Mouse (Mus musculus) bone marrow, adult 2 months (tissue): ENCODE data around the gene Ppp2r3a. TPM values are rescaled to one million over a fixed set of nuclear protein-coding genes. Genes with fewer than 3 reads are reported as not detected.

ENCODE experiments used
- H3K27ac ChIP-seq: fragments of 200-500 bp; 2 replicates; pipeline ENCODE4 v1.5.1; 2012; ENCODE audit warnings: low read depth, mild to moderate bottlenecking, control low read depth, inconsistent platforms, low read length; ENCODE audit not compliant: control insufficient read depth, poor library complexity, insufficient read depth
- H3K4me1 ChIP-seq: fragments of 200-500 bp; 2 replicates; pipeline ENCODE4 v1.6.1; 2011; ENCODE audit warnings: low read length; ENCODE audit not compliant: control insufficient read depth, insufficient read depth
- H3K4me3 ChIP-seq: fragments of 200-500 bp; replicated peaks from 2 replicates; pipeline ENCODE3; 2011; ENCODE audit warnings: mild to moderate bottlenecking, low read depth, low read length, control low read depth; ENCODE audit not compliant: control insufficient read depth
- CTCF ChIP-seq: fragments of 200-500 bp; IDR thresholded peaks from 2 replicates; pipeline ENCODE4 v1.5.1; 2011; ENCODE audit warnings: low read length, control low read depth; ENCODE audit not compliant: control insufficient read depth, insufficient read depth
- POLR2A ChIP-seq: fragments of 200-500 bp; IDR thresholded peaks from 2 replicates; pipeline ENCODE4 v1.6.1; 2011; ENCODE audit warnings: low read depth, mild to moderate bottlenecking, control low read depth, low read length, borderline replicate concordance; ENCODE audit not compliant: control insufficient read depth
- WGBS: fragments of 180-500 bp; shearing (Covaris S2); methylation state at CpG from one replicate; pipeline ENCODE4 v1.1.7; 2018; 5-methylcytosine and 5-hydroxymethylcytosine counted together
- polyA plus RNA-seq: library from polyadenylated mRNA; stranded (reverse); fragments of >200 nt; gene quantifications from 2 replicates; pipeline ENCODE4 v1.2.4, GENCODE M21; 2011; ENCODE audit warnings: low replicate concordance; ENCODE audit not compliant: missing spikeins, insufficient read depth, insufficient read length

The Ppp2r3a gene
- polyA plus RNA-seq, 1 experiment: 0.95 TPM

- WGBS: 69% methylated on average over 4 of the region's 4 CpGs
- Histone ChIP-seq H3K4me3 (no peak overlapping the region), H3K27ac (no peak overlapping the region), H3K4me1 (no peaks in the 10 kb centered on the region; the same call in 1 of the 2 replicates)
- no peak for TF ChIP-seq CTCF
- TF ChIP-seq POLR2A: no peak
Measured at GRCm38 (mm10) chr9:101249626-101250025, 2.0 kb downstream of the Ppp2r3a start.

GRCm38 (mm10) chr9:101247541-101247940, 4.1 kb downstream of the Ppp2r3a start:
- H3K27ac ChIP-seq: no peak overlapping the region
- WGBS: 84% methylated on average over 7 of the region's 7 CpGs
- H3K4me3 ChIP-seq: no peak overlapping the region
- H3K4me1 ChIP-seq: no peaks in the 10 kb centered on the region; the same call in 1 of the 2 replicates
- TF ChIP-seq POLR2A (no peak), CTCF (no peak)

GRCm38 (mm10) chr9:101245493-101245892, 6.1 kb downstream of the Ppp2r3a start:
- TF ChIP-seq CTCF: no peak
- no peak for TF ChIP-seq POLR2A
- no peaks in the 10 kb centered on the region for H3K4me1 ChIP-seq
- WGBS: 67% methylated on average over 5 of the region's 5 CpGs
- H3K4me3 ChIP-seq: no peak overlapping the region
- no peak overlapping the region for H3K27ac ChIP-seq

GRCm38 (mm10) chr9:101243711-101244110, 7.9 kb downstream of the Ppp2r3a start:
- no peak overlapping the region for H3K4me3 ChIP-seq
- no peaks in the 10 kb centered on the region for H3K4me1 ChIP-seq
- no peak overlapping the region for H3K27ac ChIP-seq
- no peak for TF ChIP-seq CTCF
- TF ChIP-seq POLR2A: no peak
- WGBS: 55% methylated on average over 2 of the region's 2 CpGs

- no peak overlapping the region for H3K27ac ChIP-seq
- WGBS: 17% methylated on average over 3 of the region's 3 CpGs
Measured at GRCm38 (mm10) chr9:101240161-101240560, 11.4 kb downstream of the Ppp2r3a start.

GRCm38 (mm10) chr9:101235786-101236185, 15.8 kb downstream of the Ppp2r3a start:
- TF ChIP-seq CTCF (no peak), POLR2A (no peak)
- WGBS: 82% methylated on average over 2 of the region's 2 CpGs
- Histone ChIP-seq H3K27ac (no peak overlapping the region), H3K4me1 (no peaks in the 10 kb centered on the region), H3K4me3 (no peak overlapping the region)

More at GRCm38 (mm10) chr9:101240161-101240560, 11.4 kb downstream of the Ppp2r3a start:
- Histone ChIP-seq H3K4me1 (no peaks in the 10 kb centered on the region), H3K4me3 (no peak overlapping the region)
- TF ChIP-seq POLR2A (no peak), CTCF (no peak)

GRCm38 (mm10) chr9:101232034-101232433, 19.6 kb downstream of the Ppp2r3a start:
- WGBS: 5% methylated on average over 6 of the region's 6 CpGs
- H3K4me1 ChIP-seq: no peaks in the 10 kb centered on the region
- TF ChIP-seq CTCF: no peak
- TF ChIP-seq POLR2A: no peak
- no peak overlapping the region for H3K4me3 ChIP-seq
- no peak overlapping the region for H3K27ac ChIP-seq

GRCm38 (mm10) chr9:101230028-101230427, 21.6 kb downstream of the Ppp2r3a start:
- no peak for TF ChIP-seq CTCF
- TF ChIP-seq POLR2A: no peak
- 10% methylated on average over 3 of the region's 3 CpGs for WGBS
- H3K4me1 ChIP-seq: no peaks in the 10 kb centered on the region
- H3K27ac ChIP-seq: no peak overlapping the region
- H3K4me3 ChIP-seq: no peak overlapping the region

GRCm38 (mm10) chr9:101228892-101229291, 22.7 kb downstream of the Ppp2r3a start:
- Histone ChIP-seq H3K27ac (no peak overlapping the region), H3K4me1 (no peaks in the 10 kb centered on the region), H3K4me3 (no peak overlapping the region)
- TF ChIP-seq CTCF: no peak
- TF ChIP-seq POLR2A: no peak
